Mouse (Mus musculus): Measurements from ENCODE around the gene Gm15517. TPM values are rescaled to one million over a fixed set of nuclear protein-coding genes. Genes with fewer than 3 reads are reported as not detected.

Gene Gm15517
- total and polyA plus RNA-seq, 3 experiments = not detected

DNA sequence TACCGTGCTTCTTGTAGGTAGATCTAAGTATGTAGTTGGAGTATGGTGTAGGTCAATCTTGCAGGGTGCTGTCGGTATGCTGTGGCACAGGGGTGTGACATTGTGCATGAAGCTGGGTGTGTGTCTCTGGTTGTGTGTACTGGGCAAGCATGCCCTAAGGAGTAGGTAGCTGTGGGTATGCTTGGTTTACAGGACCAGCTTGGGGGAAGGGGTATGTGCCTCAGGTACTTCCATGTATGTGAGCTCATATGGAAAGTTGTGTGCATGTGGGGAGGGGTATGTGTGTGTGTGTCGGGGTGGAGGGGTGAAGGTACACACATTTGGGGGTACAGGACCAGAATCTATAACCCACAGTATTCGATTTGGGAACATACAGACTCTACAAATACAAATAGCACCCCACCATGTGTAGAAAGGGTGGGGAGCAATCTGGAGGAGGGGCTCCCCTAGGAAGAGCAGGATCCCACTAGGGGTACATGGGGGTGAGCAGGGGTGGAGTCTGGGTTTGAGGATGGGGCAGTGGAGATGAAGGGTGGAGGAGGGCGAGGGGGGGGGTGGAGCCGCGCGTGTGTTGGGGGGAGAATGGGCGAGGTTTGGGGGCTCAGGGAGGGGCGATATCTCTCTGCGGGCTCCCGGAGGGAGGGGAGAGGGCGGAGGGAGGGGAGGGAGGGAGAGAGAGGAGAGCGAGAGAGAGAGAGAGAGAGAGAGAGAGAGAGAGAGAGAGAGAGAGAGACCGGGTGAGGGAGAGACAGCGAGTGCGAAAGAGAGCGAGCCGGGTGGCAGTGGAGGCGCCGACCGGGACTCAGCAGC, 48.4 kb downstream of the Gm15517 start, which contains the start of gene Shank1:
TSS of gene Shank1 (plus strand) at position 779 of the 810 bp plus-strand sequence.
- DNase-seq = no peak

GRCm38 (mm10) chr7:44310285-44310877, 49.1 kb downstream of the Gm15517 start:
- DNase-seq = peak; percentile 22

- peak; percentile 72 for DNase-seq
Measured at GRCm38 (mm10) chr7:44310878-44311712, 49.8 kb downstream of the Gm15517 start.

Other genes with a start within 250 kb of the Gm15517 start
- gene Klk1b26, start 249.3 kb upstream of the Gm15517 start, total RNA-seq (2021) = not detected
- not detected in 2 replicates for gene Klk1b26, start 249.3 kb upstream of the Gm15517 start, polyA plus RNA-seq (2012; rRNA removed)
- not detected for gene Klk1b27, start 209.2 kb upstream of the Gm15517 start, total RNA-seq (2021)
- not detected in 2 replicates for gene Klk1b27, start 209.2 kb upstream of the Gm15517 start, polyA plus RNA-seq (2012; rRNA removed)
- gene Klk1b21, start 159.1 kb upstream of the Gm15517 start, total RNA-seq (2021) = not detected
- 0.33 and 0.63 TPM in 2 replicates for gene Klk1b21, start 159.1 kb upstream of the Gm15517 start, polyA plus RNA-seq (2012; rRNA removed)
- not detected for gene Klk1b22, start 148.8 kb upstream of the Gm15517 start, total RNA-seq (2021)
- gene Klk1b22, start 148.8 kb upstream of the Gm15517 start, polyA plus RNA-seq (2012; rRNA removed) = 1.5 TPM in 1 of 2 replicates, not detected in the other
- not detected for gene Klk1b16, start 124.7 kb upstream of the Gm15517 start, total RNA-seq (2021)
- not detected in 2 replicates for gene Klk1b16, start 124.7 kb upstream of the Gm15517 start, polyA plus RNA-seq (2012; rRNA removed)
- not detected for gene Klk1b24, start 73.2 kb upstream of the Gm15517 start, total RNA-seq (2021)
- not detected in 2 replicates for gene Klk1b24, start 73.2 kb upstream of the Gm15517 start, polyA plus RNA-seq (2012; rRNA removed)
- not detected for gene Klk1b3, start 63.3 kb upstream of the Gm15517 start, total RNA-seq (2021)
- not detected in 2 replicates for gene Klk1b3, start 63.3 kb upstream of the Gm15517 start, polyA plus RNA-seq (2012; rRNA removed)
- not detected for gene Klk1b4, start 54.0 kb upstream of the Gm15517 start, total RNA-seq (2021)
- not detected in 2 replicates for gene Klk1b4, start 54.0 kb upstream of the Gm15517 start, polyA plus RNA-seq (2012; rRNA removed)
- not detected for gene Klk1b5, start 45.5 kb upstream of the Gm15517 start, total RNA-seq (2021)
- gene Klk1b5, start 45.5 kb upstream of the Gm15517 start, polyA plus RNA-seq (2012; rRNA removed) = not detected in 2 replicates
- not detected for gene Klk1, start 36.1 kb upstream of the Gm15517 start, total RNA-seq (2021)
- 0.46 and 0.67 TPM in 2 replicates for gene Klk1, start 36.1 kb upstream of the Gm15517 start, polyA plus RNA-seq (2012; rRNA removed)
- gene Gm36864, start 25.3 kb upstream of the Gm15517 start, total RNA-seq (2021) = not detected
- not detected in 2 replicates for gene Gm36864, start 25.3 kb upstream of the Gm15517 start, polyA plus RNA-seq (2012; rRNA removed)
- 1 to 10 TPM in 1 of 2 experiments, under 1 TPM in 1; 0.66 to 1.4 TPM for gene 1700028J19Rik, start 14.8 kb upstream of the Gm15517 start, total RNA-seq (2021)
- 1.2 and 1.8 TPM in 2 replicates for gene 1700028J19Rik, start 14.8 kb upstream of the Gm15517 start, polyA plus RNA-seq (2012; rRNA removed)
- gene 2410002F23Rik, start 14.7 kb upstream of the Gm15517 start, total RNA-seq (2021) = 10 to 100 TPM; 81.5 to 83.8 TPM
- 195 and 237 TPM in 2 replicates for gene 2410002F23Rik, start 14.7 kb upstream of the Gm15517 start, polyA plus RNA-seq (2012; rRNA removed)
- not detected for gene Acp4, start 4.1 kb upstream of the Gm15517 start, total RNA-seq (2021)
- not detected in 2 replicates for gene Acp4, start 4.1 kb upstream of the Gm15517 start, polyA plus RNA-seq (2012; rRNA removed)
- gene Clec11a, start 45.5 kb downstream of the Gm15517 start, total RNA-seq (2021) = 1 to 10 TPM; 4.6 to 5.1 TPM
- gene Clec11a, start 45.5 kb downstream of the Gm15517 start, polyA plus RNA-seq (2012; rRNA removed) = 11.4 and 13.0 TPM in 2 replicates
- 1 to 10 TPM; 8.0 to 9.1 TPM for gene Shank1, start 48.8 kb downstream of the Gm15517 start, total RNA-seq (2021)
- 2.5 and 2.9 TPM in 2 replicates for gene Shank1, start 48.8 kb downstream of the Gm15517 start, polyA plus RNA-seq (2012; rRNA removed)
- gene Syt3, start 122.7 kb downstream of the Gm15517 start, total RNA-seq (2021) = 1 to 10 TPM; 4.8 to 6.2 TPM
- gene Syt3, start 122.7 kb downstream of the Gm15517 start, polyA plus RNA-seq (2012; rRNA removed) = 12.1 and 16.0 TPM in 2 replicates
- gene 1700008O03Rik, start 124.4 kb downstream of the Gm15517 start, total RNA-seq (2021) = 1 to 10 TPM in 1 of 2 experiments, under 1 TPM in 1; 0.66 to 1.2 TPM
- 1.6 and 2.3 TPM in 2 replicates for gene 1700008O03Rik, start 124.4 kb downstream of the Gm15517 start, polyA plus RNA-seq (2012; rRNA removed)
- 1 to 10 TPM; 5.1 to 8.5 TPM for gene Lrrc4b, start 167.6 kb downstream of the Gm15517 start, total RNA-seq (2021)
- gene Lrrc4b, start 167.6 kb downstream of the Gm15517 start, polyA plus RNA-seq (2012; rRNA removed) = 10.3 and 16.3 TPM in 2 replicates
- gene Aspdh, start 203.9 kb downstream of the Gm15517 start, total RNA-seq (2021) = under 1 TPM in 1 of 2 experiments, not detected in 1; 0.75 TPM
- 0.91 and 2.4 TPM in 2 replicates for gene Aspdh, start 203.9 kb downstream of the Gm15517 start, polyA plus RNA-seq (2012; rRNA removed)
- gene Josd2, start 206.5 kb downstream of the Gm15517 start, total RNA-seq (2021) = 10 to 100 TPM; 51.2 to 61.7 TPM
- 171 and 179 TPM in 2 replicates for gene Josd2, start 206.5 kb downstream of the Gm15517 start, polyA plus RNA-seq (2012; rRNA removed)
- 100 to 1,000 TPM in 1 of 2 experiments, 10 to 100 TPM in 1; 77.9 to 101 TPM for gene Emc10, start 235.1 kb downstream of the Gm15517 start, total RNA-seq (2021)
- gene Emc10, start 235.1 kb downstream of the Gm15517 start, polyA plus RNA-seq (2012; rRNA removed) = 516 and 555 TPM in 2 replicates
- 1 to 10 TPM; 8.3 to 9.1 TPM for gene Fam71e1, start 235.1 kb downstream of the Gm15517 start, total RNA-seq (2021)
- gene Fam71e1, start 235.1 kb downstream of the Gm15517 start, polyA plus RNA-seq (2012; rRNA removed) = 28.6 and 30.9 TPM in 2 replicates

Data from adrenal gland, adult 2 months (tissue).